Mouse (Mus musculus): Measurements from ENCODE around the gene Prl. TPM values are rescaled to one million over a fixed set of nuclear protein-coding genes. Genes with fewer than 3 reads are reported as not detected.
"Not testable (repeated sequence)": the region's sequence is repeated elsewhere in the genome, so short reads cannot be mapped to it uniquely, and the experiment has no call there.

The Prl gene
- not detected in 2 replicates for polyA plus RNA-seq (2016; fragmentation: Nextera tagmentation; extraction: Ambion mirVana)

GRCm38 (mm10) chr13:27057270-27057669 lies at the start of gene Prl:
Gene Prl (plus strand): TSS chr13:27057570.
- no peaks in the 10 kb centered on the region for H3K9me3 ChIP-seq (replicated peaks)
- no peak within 1 kb of the TSS for H3K9ac ChIP-seq
- no peaks in the 10 kb centered on the region for H3K36me3 ChIP-seq
- H3K4me1 ChIP-seq, result no peaks in the 10 kb centered on the region
- H3K4me3 ChIP-seq, result no peak within 1 kb of the TSS
- no peaks in the 10 kb centered on the region for H3K27me3 ChIP-seq (replicated peaks)
- no peak within 1 kb of the TSS for H3K4me2 ChIP-seq
- WGBS (ENCODE audit: insufficient replicate concordance), result 66% methylated on average over 1 of the region's 1 CpGs
- ATAC-seq, result no peak
- H3K27ac ChIP-seq, result no peak within 1 kb of the TSS

GRCm38 (mm10) chr13:27026614-27027013 lies 30.8 kb upstream of the Prl start:
- no peak for ATAC-seq
- Histone ChIP-seq H3K9ac (no peak overlapping the region), H3K4me3 (no peak overlapping the region), H3K27ac (no peak overlapping the region), H3K9me3 (replicated peaks) (no peaks in the 10 kb centered on the region), H3K36me3 (no peaks in the 10 kb centered on the region), H3K4me2 (no peak overlapping the region), H3K27me3 (replicated peaks) (no peaks in the 10 kb centered on the region), H3K4me1 (no peaks in the 10 kb centered on the region)
- WGBS (ENCODE audit: insufficient replicate concordance), result 59% methylated on average over 1 of the region's 1 CpGs

DNA sequence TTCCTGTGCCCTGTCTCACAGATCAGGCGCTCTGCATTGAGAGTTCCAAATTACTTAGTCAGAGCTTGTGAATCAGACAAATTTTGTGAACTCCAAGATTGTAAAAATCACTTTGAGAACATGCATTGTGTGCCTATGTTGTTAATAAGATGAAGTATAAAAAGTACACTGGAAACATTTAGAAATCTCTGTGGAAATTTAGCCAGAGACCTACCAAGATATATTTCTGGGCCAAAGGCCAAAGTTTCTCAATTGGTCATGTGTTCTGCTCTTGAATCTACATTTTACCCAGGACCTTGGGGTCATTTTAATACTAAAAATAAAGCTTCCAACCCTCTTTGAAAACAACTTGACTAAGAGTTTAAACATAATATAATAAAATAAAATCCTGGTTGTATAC lies 30.0 kb upstream of the Prl start:
- no peak for ATAC-seq
- WGBS (ENCODE audit: insufficient replicate concordance), result 69% methylated on average over 1 of the region's 1 CpGs
- no peak overlapping the region for H3K27ac ChIP-seq
- H3K4me2 ChIP-seq, result no peak overlapping the region
- H3K9ac ChIP-seq, result no peak overlapping the region
- no peaks in the 10 kb centered on the region for H3K27me3 ChIP-seq (replicated peaks)
- no peak overlapping the region for H3K4me3 ChIP-seq
- H3K4me1 ChIP-seq, result no peaks in the 10 kb centered on the region
- no peaks in the 10 kb centered on the region for H3K36me3 ChIP-seq
- H3K9me3 ChIP-seq (replicated peaks), result no peaks in the 10 kb centered on the region

- Histone ChIP-seq H3K27ac (no peak overlapping the region), H3K4me1 (no peaks in the 10 kb centered on the region), H3K4me2 (no peak overlapping the region), H3K27me3 (replicated peaks) (no peaks in the 10 kb centered on the region), H3K9me3 (replicated peaks) (no peaks in the 10 kb centered on the region), H3K4me3 (no peak overlapping the region), H3K36me3 (no peaks in the 10 kb centered on the region), H3K9ac (no peak overlapping the region)
- WGBS (ENCODE audit: insufficient replicate concordance), result 57% methylated on average over 2 of the region's 2 CpGs
- no peak for ATAC-seq
Measured at GRCm38 (mm10) chr13:27028501-27029240, 28.7 kb upstream of the Prl start.

- 63% methylated on average over 4 of the region's 4 CpGs for WGBS (ENCODE audit: insufficient replicate concordance)
- H3K4me3 ChIP-seq, result no peak overlapping the region
- no peaks in the 10 kb centered on the region for H3K27me3 ChIP-seq (replicated peaks)
- no peaks in the 10 kb centered on the region for H3K9me3 ChIP-seq (replicated peaks)
- no peak for ATAC-seq
- no peaks in the 10 kb centered on the region for H3K4me1 ChIP-seq
- no peak overlapping the region for H3K27ac ChIP-seq
- no peak overlapping the region for H3K4me2 ChIP-seq
- H3K36me3 ChIP-seq, result no peaks in the 10 kb centered on the region
- no peak overlapping the region for H3K9ac ChIP-seq
Measured at GRCm38 (mm10) chr13:27031101-27031852, 26.1 kb upstream of the Prl start.

DNA sequence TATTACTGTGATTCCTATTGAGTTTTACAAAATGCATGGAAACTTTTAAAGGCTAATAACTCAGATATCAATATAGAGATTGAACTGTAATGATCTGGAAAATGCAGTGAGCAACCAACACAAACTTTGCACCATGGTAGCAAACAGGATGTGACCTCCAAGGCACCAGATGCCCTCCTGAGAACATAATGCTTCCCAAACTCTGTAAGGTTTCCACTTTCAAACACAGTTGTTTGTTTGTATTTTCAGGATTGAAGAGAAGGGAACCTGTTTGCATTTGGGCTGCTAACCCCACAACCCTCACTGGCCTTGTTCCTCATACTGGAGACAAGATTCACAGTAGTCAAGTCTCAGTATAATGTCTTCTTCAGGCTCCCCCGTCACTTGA lies 25.5 kb upstream of the Prl start:
- Histone ChIP-seq H3K9me3 (replicated peaks) (no peaks in the 10 kb centered on the region), H3K4me3 (no peak overlapping the region), H3K27ac (no peak overlapping the region), H3K27me3 (replicated peaks) (no peaks in the 10 kb centered on the region), H3K4me1 (no peaks in the 10 kb centered on the region), H3K9ac (no peak overlapping the region), H3K36me3 (no peaks in the 10 kb centered on the region), H3K4me2 (no peak overlapping the region)
- ATAC-seq, result no peak
- 71% methylated on average over 1 of the region's 1 CpGs for WGBS (ENCODE audit: insufficient replicate concordance)

DNA sequence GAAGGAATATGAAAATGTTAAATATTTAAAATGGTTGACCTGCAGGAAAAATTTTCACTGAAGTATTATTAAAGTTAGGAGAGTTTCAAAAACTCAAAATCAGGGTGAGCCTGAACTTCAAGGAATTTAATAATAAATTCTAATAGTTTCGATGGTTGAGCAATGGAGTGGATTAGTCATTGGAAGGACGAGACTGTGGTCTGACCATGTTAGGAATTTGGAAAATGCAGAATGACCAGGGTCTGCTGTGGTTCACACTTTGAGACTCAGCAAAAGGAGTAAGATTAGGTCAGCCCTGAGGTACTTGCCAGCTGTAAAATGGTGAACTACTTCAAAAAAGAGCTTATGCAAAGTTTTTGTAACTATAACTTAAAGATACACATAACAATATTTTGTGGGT lies 24.4 kb upstream of the Prl start:
- ATAC-seq, result no peak
- H3K9me3 ChIP-seq (replicated peaks), result no peaks in the 10 kb centered on the region
- 73% methylated on average over 2 of the region's 2 CpGs for WGBS (ENCODE audit: insufficient replicate concordance)
- no peak overlapping the region for H3K9ac ChIP-seq
- H3K27me3 ChIP-seq (replicated peaks), result no peaks in the 10 kb centered on the region
- H3K4me1 ChIP-seq, result no peaks in the 10 kb centered on the region
- H3K4me3 ChIP-seq, result no peak overlapping the region
- H3K36me3 ChIP-seq, result no peaks in the 10 kb centered on the region
- no peak overlapping the region for H3K4me2 ChIP-seq
- no peak overlapping the region for H3K27ac ChIP-seq

GRCm38 (mm10) chr13:27042185-27042584 lies 15.2 kb upstream of the Prl start:
- Histone ChIP-seq H3K36me3 (no peaks in the 10 kb centered on the region), H3K27me3 (replicated peaks) (no peaks in the 10 kb centered on the region), H3K4me1 (no peaks in the 10 kb centered on the region), H3K4me2 (no peak overlapping the region), H3K9me3 (replicated peaks) (no peaks in the 10 kb centered on the region), H3K9ac (no peak overlapping the region), H3K4me3 (no peak overlapping the region), H3K27ac (no peak overlapping the region)
- no peak for ATAC-seq
- WGBS (ENCODE audit: insufficient replicate concordance), result 66% methylated on average over 2 of the region's 2 CpGs

GRCm38 (mm10) chr13:27043326-27043725 lies 14.0 kb upstream of the Prl start:
- WGBS (ENCODE audit: insufficient replicate concordance), result 69% methylated on average over 1 of the region's 1 CpGs

DNA sequence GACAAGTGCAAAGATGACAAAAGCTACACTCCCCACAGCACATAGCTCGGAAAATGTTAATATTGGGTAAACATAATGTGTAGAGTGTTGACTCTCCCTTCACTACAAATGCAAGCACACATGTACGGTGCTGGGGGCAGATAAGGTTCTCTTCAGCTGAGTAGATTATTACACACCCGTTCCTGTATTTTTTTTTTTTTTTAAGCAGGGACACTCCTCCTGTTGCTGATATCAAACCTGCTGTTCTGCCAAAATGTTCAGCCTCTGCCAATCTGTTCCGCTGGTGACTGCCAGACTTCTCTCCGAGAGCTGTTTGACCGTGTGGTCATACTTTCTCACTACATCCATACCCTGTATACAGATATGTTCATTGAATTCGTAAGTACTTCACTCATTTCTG lies 1.8 kb downstream of the Prl start:
- Histone ChIP-seq H3K27ac (no peak overlapping the region), H3K4me1 (no peaks in the 10 kb centered on the region), H3K27me3 (replicated peaks) (no peaks in the 10 kb centered on the region), H3K9ac (no peak overlapping the region), H3K36me3 (no peaks in the 10 kb centered on the region), H3K9me3 (replicated peaks) (no peaks in the 10 kb centered on the region), H3K4me2 (no peak overlapping the region), H3K4me3 (no peak overlapping the region)
- 63% methylated on average over 7 of the region's 7 CpGs for WGBS (ENCODE audit: insufficient replicate concordance)
- no peak for ATAC-seq

More at GRCm38 (mm10) chr13:27043326-27043725, 14.0 kb upstream of the Prl start:
- Histone ChIP-seq H3K4me1 (no peaks in the 10 kb centered on the region), H3K9ac (no peak overlapping the region), H3K27ac (no peak overlapping the region), H3K4me2 (no peak overlapping the region), H3K27me3 (replicated peaks) (no peaks in the 10 kb centered on the region), H3K9me3 (replicated peaks) (no peaks in the 10 kb centered on the region), H3K4me3 (no peak overlapping the region), H3K36me3 (no peaks in the 10 kb centered on the region)
- ATAC-seq, result no peak

DNA sequence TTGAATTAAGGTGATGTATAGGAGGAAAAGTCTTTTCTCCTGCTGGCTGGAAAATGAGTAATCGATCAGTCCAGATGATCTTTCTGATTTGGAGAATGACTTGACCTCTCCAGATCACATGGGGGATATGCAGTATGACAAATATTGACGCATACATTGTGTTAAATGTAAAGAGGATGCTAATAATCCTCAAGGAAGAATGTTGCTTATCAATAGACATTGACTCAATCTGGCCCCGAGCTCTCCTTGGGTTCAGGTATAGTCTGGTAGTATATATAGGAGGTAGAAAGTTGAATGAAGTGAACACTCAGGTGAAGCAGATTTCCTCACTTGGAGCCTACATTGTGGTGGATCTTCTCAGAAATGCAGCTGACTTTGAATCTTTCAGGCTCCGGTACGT lies 36.5 kb downstream of the Prl start, which contains the start of gene Prl3d1:
Gene Prl3d1, plus strand, starts transcription at position 301 of the 400 bp plus-strand sequence.
- H3K4me2 ChIP-seq; H3K9me3 ChIP-seq (replicated peaks); H3K27ac ChIP-seq; ATAC-seq; H3K4me3 ChIP-seq; H3K36me3 ChIP-seq; H3K4me1 ChIP-seq; H3K27me3 ChIP-seq (replicated peaks); H3K9ac ChIP-seq: not testable (repeated sequence)
- 70% methylated on average over 5 of the region's 5 CpGs for WGBS (ENCODE audit: insufficient replicate concordance)

Data from liver, embryonic 12.5 days (tissue).